Mouse (Mus musculus): ENCODE measurements around the gene Cldn9. TPM values are rescaled to one million over a fixed set of nuclear protein-coding genes. Genes with fewer than 3 reads are reported as not detected.
A peak's percentile ranks its signal among the peaks of the same experiment; 100 is the strongest.

Gene Cldn9
- polyA plus RNA-seq, 1 experiment from 2014 or later: 8.7 TPM

- Histone ChIP-seq H3K4me1 (ENCODE audit: control insufficient read depth, insufficient read depth, low read length) (peaks cover 3% of the 10 kb centered on the region; the same call in 1 of the 2 replicates), H3K27me3 (ENCODE audit: control insufficient read depth, insufficient read depth, low read length) (peaks cover 35% of the 10 kb centered on the region), H3K4me2 (ENCODE audit: low read depth, low read length) (peak within 1 kb of the TSS; percentile 92), H3K27ac (replicated peaks; ENCODE audit: low read depth, low read length) (no peak within 1 kb of the TSS), H3K9me3 (replicated peaks; ENCODE audit: control insufficient read depth, low read length) (no peaks in the 10 kb centered on the region), H3K4me3 (ENCODE audit: low read depth, low read length) (peak within 1 kb of the TSS; percentile 44), H3K36me3 (replicated peaks; ENCODE audit: control insufficient read depth, insufficient read depth, low read depth, low read length) (no peaks in the 10 kb centered on the region), H3K9ac (replicated peaks; ENCODE audit: low read length) (peak within 1 kb of the TSS; percentile 54)
- no peak for ATAC-seq (replicated peaks; ENCODE audit: insufficient number of reproducible peaks, low FRiP score, low TSS enrichment, low read depth)
- under 1% methylated on average over 34 of the region's 34 CpGs for WGBS
- peak; percentile 91 for DNase-seq (ENCODE audit: low spot score)
These were observed 6.6 kb downstream of the Cldn9 start, which contains the start of gene Tnfrsf12a for GRCm38 (mm10) chr17:23677236-23677679. Gene Tnfrsf12a (minus strand): TSS chr17:23677468.

- Histone ChIP-seq H3K27ac (replicated peaks; ENCODE audit: low read depth, low read length) (no peak overlapping the region), H3K9ac (replicated peaks; ENCODE audit: low read length) (peak overlapping the region; percentile 33), H3K4me2 (ENCODE audit: low read depth, low read length) (peak overlapping the region; percentile 92), H3K27me3 (ENCODE audit: control insufficient read depth, insufficient read depth, low read length) (peaks cover 31% of the 10 kb centered on the region), H3K4me1 (ENCODE audit: control insufficient read depth, insufficient read depth, low read length) (peaks cover 3% of the 10 kb centered on the region; the same call in 1 of the 2 replicates), H3K4me3 (ENCODE audit: low read depth, low read length) (peak overlapping the region; percentile 44), H3K36me3 (replicated peaks; ENCODE audit: control insufficient read depth, insufficient read depth, low read depth, low read length) (no peaks in the 10 kb centered on the region), H3K9me3 (replicated peaks; ENCODE audit: control insufficient read depth, low read length) (no peaks in the 10 kb centered on the region)
- ATAC-seq (replicated peaks; ENCODE audit: insufficient number of reproducible peaks, low FRiP score, low TSS enrichment, low read depth) (no peak), DNase-seq (ENCODE audit: low spot score) (no peak)
- under 1% methylated on average over 35 of the region's 37 CpGs for WGBS
These were observed 7.3 kb downstream of the Cldn9 start for GRCm38 (mm10) chr17:23676473-23677031.

GRCm38 (mm10) chr17:23675564-23676281 is 8.1 kb downstream of the Cldn9 start:
- WGBS: 12% methylated on average over 15 of the region's 15 CpGs
- H3K27ac ChIP-seq (replicated peaks; ENCODE audit: low read depth, low read length): no peak overlapping the region
- no peaks in the 10 kb centered on the region for H3K9me3 ChIP-seq (replicated peaks; ENCODE audit: control insufficient read depth, low read length)
- peak overlapping the region; percentile 92 for H3K4me2 ChIP-seq (ENCODE audit: low read depth, low read length)
- peaks cover 24% of the 10 kb centered on the region for H3K27me3 ChIP-seq (ENCODE audit: control insufficient read depth, insufficient read depth, low read length)
- H3K36me3 ChIP-seq (replicated peaks; ENCODE audit: control insufficient read depth, insufficient read depth, low read depth, low read length): no peaks in the 10 kb centered on the region
- no peak for DNase-seq (ENCODE audit: low spot score)
- H3K9ac ChIP-seq (replicated peaks; ENCODE audit: low read length): no peak overlapping the region
- H3K4me3 ChIP-seq (ENCODE audit: low read depth, low read length): peak overlapping the region; percentile 44
- no peak for ATAC-seq (replicated peaks; ENCODE audit: insufficient number of reproducible peaks, low FRiP score, low TSS enrichment, low read depth)
- peaks cover 3% of the 10 kb centered on the region; the same call in 1 of the 2 replicates for H3K4me1 ChIP-seq (ENCODE audit: control insufficient read depth, insufficient read depth, low read length)

DNA sequence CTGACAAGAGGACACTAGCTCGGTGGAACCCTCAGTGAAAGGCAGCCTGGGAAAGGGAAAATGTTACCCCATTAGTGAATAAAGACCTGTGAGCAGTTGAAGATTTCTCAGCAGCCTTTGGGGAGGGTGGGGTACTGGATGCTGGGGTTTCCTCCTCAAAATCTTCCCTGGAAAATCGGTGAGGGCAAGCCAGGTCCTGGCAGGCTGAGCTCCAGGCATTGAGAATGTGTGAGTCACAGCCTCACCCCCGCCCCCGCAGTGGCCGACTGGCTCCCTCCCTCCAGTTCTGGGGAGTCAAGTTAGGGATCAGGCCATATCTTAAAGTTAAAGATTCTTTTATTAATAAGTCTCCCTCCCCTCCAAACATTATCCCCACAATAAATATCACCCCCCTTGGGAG is 8.7 kb downstream of the Cldn9 start:
- no peak for DNase-seq (ENCODE audit: low spot score)
- Histone ChIP-seq H3K9ac (replicated peaks; ENCODE audit: low read length) (no peak overlapping the region), H3K4me3 (ENCODE audit: low read depth, low read length) (no peak overlapping the region), H3K9me3 (replicated peaks; ENCODE audit: control insufficient read depth, low read length) (no peaks in the 10 kb centered on the region), H3K36me3 (replicated peaks; ENCODE audit: control insufficient read depth, insufficient read depth, low read depth, low read length) (no peaks in the 10 kb centered on the region), H3K4me1 (ENCODE audit: control insufficient read depth, insufficient read depth, low read length) (peaks cover 3% of the 10 kb centered on the region; the same call in 1 of the 2 replicates), H3K4me2 (ENCODE audit: low read depth, low read length) (no peak overlapping the region), H3K27me3 (ENCODE audit: control insufficient read depth, insufficient read depth, low read length) (peaks cover 18% of the 10 kb centered on the region), H3K27ac (replicated peaks; ENCODE audit: low read depth, low read length) (no peak overlapping the region)
- ATAC-seq (replicated peaks; ENCODE audit: insufficient number of reproducible peaks, low FRiP score, low TSS enrichment, low read depth): no peak
- WGBS: 50% methylated on average over 5 of the region's 5 CpGs

DNA sequence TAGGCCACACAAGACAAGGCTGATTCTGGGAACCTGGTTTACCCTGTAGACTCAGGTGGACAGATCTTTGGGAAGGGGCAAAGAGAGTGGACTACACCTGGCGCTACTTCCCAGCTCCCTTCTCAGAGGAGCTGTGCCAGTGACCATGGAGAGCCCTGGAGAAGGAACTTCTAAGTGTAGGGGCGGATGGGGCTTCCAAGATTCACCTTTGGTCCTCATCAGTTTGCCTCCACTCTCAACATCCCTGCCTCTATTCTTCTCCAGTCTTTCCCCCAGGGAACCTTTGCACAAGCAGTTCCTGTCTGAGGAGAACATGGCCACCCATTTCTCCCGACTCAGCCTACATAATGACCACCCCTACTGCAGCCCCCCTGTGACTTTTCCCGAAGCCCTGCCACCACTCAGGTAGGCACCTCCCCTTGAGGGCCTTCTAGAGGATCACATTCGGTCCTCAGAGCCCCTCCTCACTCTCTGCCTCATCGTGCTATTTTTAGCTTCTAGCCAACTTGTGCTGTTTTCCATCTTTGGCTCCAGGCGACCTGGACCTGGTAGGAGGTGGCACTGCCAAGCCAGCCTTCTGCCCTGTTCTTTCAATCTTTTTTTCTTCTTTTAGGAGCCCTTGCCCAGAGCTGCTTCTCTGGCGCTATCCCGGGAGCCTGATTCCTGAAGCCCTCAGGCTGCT is 9.4 kb downstream of the Cldn9 start:
- Histone ChIP-seq H3K4me1 (ENCODE audit: control insufficient read depth, insufficient read depth, low read length) (peaks cover 3% of the 10 kb centered on the region; the same call in 1 of the 2 replicates), H3K36me3 (replicated peaks; ENCODE audit: control insufficient read depth, insufficient read depth, low read depth, low read length) (peaks cover 3% of the 10 kb centered on the region; the same call in 1 of the 2 replicates), H3K27ac (replicated peaks; ENCODE audit: low read depth, low read length) (no peak overlapping the region), H3K9ac (replicated peaks; ENCODE audit: low read length) (peak overlapping the region; percentile 52), H3K4me2 (ENCODE audit: low read depth, low read length) (peak overlapping the region; percentile 74), H3K27me3 (ENCODE audit: control insufficient read depth, insufficient read depth, low read length) (peaks cover 11% of the 10 kb centered on the region), H3K9me3 (replicated peaks; ENCODE audit: control insufficient read depth, low read length) (no peaks in the 10 kb centered on the region), H3K4me3 (ENCODE audit: low read depth, low read length) (peak overlapping the region; percentile 65)
- DNase-seq (ENCODE audit: low spot score) (no peak), ATAC-seq (replicated peaks; ENCODE audit: insufficient number of reproducible peaks, low FRiP score, low TSS enrichment, low read depth) (no peak)
- WGBS: 38% methylated on average over 9 of the region's 9 CpGs

DNA sequence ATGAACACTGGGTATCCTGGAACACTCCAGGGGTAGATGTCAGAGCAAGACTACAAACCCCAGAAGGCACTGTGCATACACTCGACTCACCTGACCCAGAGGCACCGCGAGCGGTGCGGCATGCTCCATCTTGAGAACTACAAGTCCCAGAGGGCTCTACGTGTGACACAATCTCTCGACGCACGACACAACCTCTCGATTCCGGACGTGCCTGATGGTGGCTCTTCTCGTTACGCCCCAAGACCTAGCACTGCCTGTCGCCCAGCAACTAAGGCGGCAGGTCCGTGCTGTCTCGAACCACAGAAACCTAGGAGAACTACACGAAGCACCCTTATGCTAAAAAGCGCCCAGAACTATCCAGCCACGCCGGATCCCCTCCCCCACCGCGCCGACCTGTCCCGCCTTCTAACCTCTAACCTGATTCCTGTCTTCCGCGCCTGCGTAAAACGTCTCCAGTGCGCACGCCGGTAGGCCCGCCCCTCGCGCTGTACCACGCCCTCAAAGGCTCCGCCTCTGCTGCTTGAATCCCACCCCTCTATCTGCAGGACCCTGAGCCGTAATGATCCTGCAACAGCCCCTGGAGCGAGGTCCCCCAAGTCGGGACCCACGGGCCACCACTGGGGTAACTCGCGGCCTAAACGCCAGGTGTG is 10.3 kb downstream of the Cldn9 start, which contains the start of the genes Hcfc1r1 and Thoc6:
TSS of gene Hcfc1r1 (plus strand) at position 173 of the 650 bp plus-strand sequence.
TSS of gene Thoc6 (minus strand) at position 459 of the 650 bp plus-strand sequence.
- Histone ChIP-seq H3K4me3 (ENCODE audit: low read depth, low read length) (peak within 1 kb of the TSS; percentile 65), H3K27me3 (ENCODE audit: control insufficient read depth, insufficient read depth, low read length) (0 out of 2 replicates have a peak, but pooled peaks cover 2% of the 10 kb centered on the region), H3K4me2 (ENCODE audit: low read depth, low read length) (peak within 1 kb of the TSS; percentile 74), H3K36me3 (replicated peaks; ENCODE audit: control insufficient read depth, insufficient read depth, low read depth, low read length) (peaks cover 3% of the 10 kb centered on the region; the same call in 1 of the 2 replicates), H3K4me1 (ENCODE audit: control insufficient read depth, insufficient read depth, low read length) (peaks cover 3% of the 10 kb centered on the region; the same call in 1 of the 2 replicates), H3K9me3 (replicated peaks; ENCODE audit: control insufficient read depth, low read length) (no peaks in the 10 kb centered on the region), H3K9ac (replicated peaks; ENCODE audit: low read length) (peak within 1 kb of the TSS; percentile 69), H3K27ac (replicated peaks; ENCODE audit: low read depth, low read length) (peak within 1 kb of the TSS; percentile 67)
- peak; percentile 95 for DNase-seq (ENCODE audit: low spot score)
- under 1% methylated on average over 45 of the region's 45 CpGs for WGBS
- ATAC-seq (replicated peaks; ENCODE audit: insufficient number of reproducible peaks, low FRiP score, low TSS enrichment, low read depth): peak; percentile 93

DNA sequence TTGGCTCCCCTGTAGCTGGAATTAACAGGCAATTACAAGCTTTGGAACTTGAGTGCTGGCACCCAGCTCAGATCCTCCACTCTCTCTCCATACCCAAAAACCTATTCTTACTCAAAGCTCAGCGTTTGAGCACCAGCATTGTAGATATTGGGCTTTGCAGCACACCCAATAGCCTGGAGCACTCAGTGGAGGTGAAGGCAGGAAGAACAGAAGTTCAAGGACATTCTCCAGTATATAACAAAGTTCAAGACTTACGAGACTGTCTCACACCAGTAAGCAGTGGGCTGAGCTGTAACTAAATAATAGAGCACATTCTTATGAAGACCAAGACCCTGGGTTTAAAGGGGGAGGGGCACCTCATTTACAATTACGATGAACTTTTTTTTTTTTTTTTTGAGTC is 11.1 kb downstream of the Cldn9 start:
- H3K9ac ChIP-seq (replicated peaks; ENCODE audit: low read length): no peak overlapping the region
- H3K4me2 ChIP-seq (ENCODE audit: low read depth, low read length): peak overlapping the region; percentile 74; the same call in 1 of the 2 replicates
- no peaks in the 10 kb centered on the region for H3K9me3 ChIP-seq (replicated peaks; ENCODE audit: control insufficient read depth, low read length)
- DNase-seq (ENCODE audit: low spot score): no peak
- WGBS: 66% methylated on average over 3 of the region's 3 CpGs
- H3K4me1 ChIP-seq (ENCODE audit: control insufficient read depth, insufficient read depth, low read length): peaks cover 3% of the 10 kb centered on the region; the same call in 1 of the 2 replicates
- ATAC-seq (replicated peaks; ENCODE audit: insufficient number of reproducible peaks, low FRiP score, low TSS enrichment, low read depth): no peak
- peak overlapping the region; percentile 65; the same call in 1 of the 2 replicates for H3K4me3 ChIP-seq (ENCODE audit: low read depth, low read length)
- 0 out of 2 replicates have a peak, but pooled peaks cover 2% of the 10 kb centered on the region for H3K27me3 ChIP-seq (ENCODE audit: control insufficient read depth, insufficient read depth, low read length)
- peaks cover 3% of the 10 kb centered on the region; the same call in 1 of the 2 replicates for H3K36me3 ChIP-seq (replicated peaks; ENCODE audit: control insufficient read depth, insufficient read depth, low read depth, low read length)
- H3K27ac ChIP-seq (replicated peaks; ENCODE audit: low read depth, low read length): no peak overlapping the region
